Mouse (Mus musculus): ENCODE results near the gene Acad8.

GRCm38 (mm10) chr9:27023681-27024080, 24.3 kb upstream of the Acad8 start:
- TF ChIP-seq CTCF (IDR thresholded peaks at IDR 0.05; ENCODE audit: insufficient read depth, low read depth, low read length): no peak
- TF ChIP-seq POLR2A (IDR thresholded peaks at IDR 0.05; ENCODE audit: insufficient read depth, low read depth, low read length): no peak

Data from olfactory bulb, adult 2 months (tissue).